Mouse (Mus musculus): ENCODE measurements at regions not wholly inside any gene's neighbourhood (a gene's known extent, or its start where the extent isn't known, plus 50 kb on each side); places are given as distances from the start of the nearest gene placed in this dataset.
"Not testable (repeated sequence)": the region's sequence is repeated elsewhere in the genome, so short reads cannot be mapped to it uniquely, and the experiment has no call there.

- not testable (repeated sequence) for H3K27me3 ChIP-seq (ENCODE audit: low read depth, poor library complexity, severe bottlenecking); H3K9me3 ChIP-seq (replicated peaks); H3K36me3 ChIP-seq; H3K27ac ChIP-seq; DNase-seq (ENCODE audit: low spot score); H3K4me3 ChIP-seq
- WGBS = 86% methylated on average over 1 of the region's 1 CpGs
- H3K4me1 ChIP-seq = peaks cover 11% of the 10 kb centered on the region
Measured at GRCm38 (mm10) chr9:72192953-72193337, 81.3 kb upstream of the Tcf12 start.

GRCm38 (mm10) chr9:72195348-72195747, 79.3 kb upstream of the Zfp280d start:
- Histone ChIP-seq H3K27me3 (ENCODE audit: low read depth, poor library complexity, severe bottlenecking) (no peaks in the 10 kb centered on the region), H3K36me3 (no peaks in the 10 kb centered on the region), H3K27ac (no peak overlapping the region), H3K9me3 (replicated peaks) (no peaks in the 10 kb centered on the region), H3K4me1 (peaks cover 11% of the 10 kb centered on the region), H3K4me3 (no peak overlapping the region)
- no peak for DNase-seq (ENCODE audit: low spot score)
- WGBS = 84% methylated on average over 3 of the region's 3 CpGs

- H3K4me1 ChIP-seq = peaks cover 11% of the 10 kb centered on the region
- H3K27me3 ChIP-seq (ENCODE audit: low read depth, poor library complexity, severe bottlenecking) = no peaks in the 10 kb centered on the region
- no peak overlapping the region for H3K27ac ChIP-seq
- H3K9me3 ChIP-seq (replicated peaks) = no peaks in the 10 kb centered on the region
- 84% methylated on average over 10 of the region's 10 CpGs for WGBS
- no peaks in the 10 kb centered on the region for H3K36me3 ChIP-seq
- H3K4me3 ChIP-seq = no peak overlapping the region
- DNase-seq (ENCODE audit: low spot score) = no peak
Measured at GRCm38 (mm10) chr9:72196626-72197330, 77.9 kb upstream of the Zfp280d start.

GRCm38 (mm10) chr9:72197331-72197732, 77.3 kb upstream of the Zfp280d start:
- Histone ChIP-seq H3K9me3 (replicated peaks) (no peaks in the 10 kb centered on the region), H3K27me3 (ENCODE audit: low read depth, poor library complexity, severe bottlenecking) (no peaks in the 10 kb centered on the region), H3K27ac (no peak overlapping the region), H3K36me3 (no peaks in the 10 kb centered on the region), H3K4me3 (no peak overlapping the region), H3K4me1 (peaks cover 9% of the 10 kb centered on the region)
- 89% methylated on average over 11 of the region's 11 CpGs for WGBS
- DNase-seq (ENCODE audit: low spot score) = no peak

- Histone ChIP-seq H3K9me3 (replicated peaks) (no peaks in the 10 kb centered on the region), H3K36me3 (no peaks in the 10 kb centered on the region), H3K4me1 (peaks cover 6% of the 10 kb centered on the region), H3K27me3 (ENCODE audit: low read depth, poor library complexity, severe bottlenecking) (no peaks in the 10 kb centered on the region), H3K27ac (no peak overlapping the region), H3K4me3 (no peak overlapping the region)
- DNase-seq (ENCODE audit: low spot score) = no peak
- WGBS = 93% methylated on average over 5 of the region's 5 CpGs
Measured at GRCm38 (mm10) chr9:72198976-72199375, 75.7 kb upstream of the Zfp280d start.

- H3K9me3 ChIP-seq (replicated peaks) = no peaks in the 10 kb centered on the region
- no peaks in the 10 kb centered on the region for H3K36me3 ChIP-seq
- H3K4me1 ChIP-seq = no peaks in the 10 kb centered on the region
- no peak for DNase-seq (ENCODE audit: low spot score)
- H3K27me3 ChIP-seq (ENCODE audit: low read depth, poor library complexity, severe bottlenecking) = no peaks in the 10 kb centered on the region
- H3K27ac ChIP-seq = no peak overlapping the region
- H3K4me3 ChIP-seq = no peak overlapping the region
- 88% methylated on average over 2 of the region's 2 CpGs for WGBS
Measured at GRCm38 (mm10) chr9:72204357-72204905, 70.2 kb upstream of the Zfp280d start.

GRCm38 (mm10) chr9:72205815-72206214, 68.8 kb upstream of the Zfp280d start:
- WGBS = 88% methylated on average over 7 of the region's 7 CpGs
- DNase-seq (ENCODE audit: low spot score) = no peak
- no peaks in the 10 kb centered on the region for H3K27me3 ChIP-seq (ENCODE audit: low read depth, poor library complexity, severe bottlenecking)

GRCm38 (mm10) chr9:72206911-72207310, 67.7 kb upstream of the Zfp280d start:
- 88% methylated on average over 2 of the region's 2 CpGs for WGBS

More at GRCm38 (mm10) chr9:72205815-72206214, 68.8 kb upstream of the Zfp280d start:
- Histone ChIP-seq H3K4me1 (no peaks in the 10 kb centered on the region), H3K27ac (no peak overlapping the region), H3K4me3 (no peak overlapping the region), H3K9me3 (replicated peaks) (no peaks in the 10 kb centered on the region), H3K36me3 (no peaks in the 10 kb centered on the region)

GRCm38 (mm10) chr9:72208296-72208695, 66.4 kb upstream of the Zfp280d start:
- Histone ChIP-seq H3K27me3 (ENCODE audit: low read depth, poor library complexity, severe bottlenecking) (no peaks in the 10 kb centered on the region), H3K27ac (no peak overlapping the region), H3K36me3 (no peaks in the 10 kb centered on the region), H3K4me1 (no peaks in the 10 kb centered on the region), H3K9me3 (replicated peaks) (no peaks in the 10 kb centered on the region), H3K4me3 (no peak overlapping the region)
- no peak for DNase-seq (ENCODE audit: low spot score)
- 50% methylated on average over 7 of the region's 7 CpGs for WGBS

More at GRCm38 (mm10) chr9:72206911-72207310, 67.7 kb upstream of the Zfp280d start:
- H3K27me3 ChIP-seq (ENCODE audit: low read depth, poor library complexity, severe bottlenecking) = no peaks in the 10 kb centered on the region
- H3K36me3 ChIP-seq = no peaks in the 10 kb centered on the region
- no peak overlapping the region for H3K4me3 ChIP-seq
- H3K9me3 ChIP-seq (replicated peaks) = no peaks in the 10 kb centered on the region
- H3K27ac ChIP-seq = no peak overlapping the region
- H3K4me1 ChIP-seq = no peaks in the 10 kb centered on the region
- no peak for DNase-seq (ENCODE audit: low spot score)

- no peaks in the 10 kb centered on the region for H3K27me3 ChIP-seq (ENCODE audit: low read depth, poor library complexity, severe bottlenecking)
- no peaks in the 10 kb centered on the region for H3K4me1 ChIP-seq
- no peak overlapping the region for H3K4me3 ChIP-seq
- no peak for DNase-seq (ENCODE audit: low spot score)
- H3K9me3 ChIP-seq (replicated peaks) = no peaks in the 10 kb centered on the region
- no peak overlapping the region for H3K27ac ChIP-seq
- WGBS = 68% methylated on average over 11 of the region's 11 CpGs
- H3K36me3 ChIP-seq = no peaks in the 10 kb centered on the region
Measured at GRCm38 (mm10) chr9:72217296-72218028, 57.2 kb upstream of the Zfp280d start.

- Histone ChIP-seq H3K27ac (no peak overlapping the region), H3K4me1 (no peaks in the 10 kb centered on the region), H3K4me3 (no peak overlapping the region), H3K36me3 (no peaks in the 10 kb centered on the region), H3K9me3 (replicated peaks) (no peaks in the 10 kb centered on the region), H3K27me3 (ENCODE audit: low read depth, poor library complexity, severe bottlenecking) (no peaks in the 10 kb centered on the region)
- WGBS = 80% methylated on average over 7 of the region's 7 CpGs
- no peak for DNase-seq (ENCODE audit: low spot score)
Measured at GRCm38 (mm10) chr9:72218736-72219135, 55.9 kb upstream of the Zfp280d start.

- Histone ChIP-seq H3K4me1 (no peaks in the 10 kb centered on the region), H3K9me3 (replicated peaks) (no peaks in the 10 kb centered on the region), H3K27me3 (ENCODE audit: low read depth, poor library complexity, severe bottlenecking) (no peaks in the 10 kb centered on the region), H3K4me3 (no peak overlapping the region), H3K27ac (no peak overlapping the region), H3K36me3 (no peaks in the 10 kb centered on the region)
- 91% methylated on average over 12 of the region's 12 CpGs for WGBS
- no peak for DNase-seq (ENCODE audit: low spot score)
Measured at GRCm38 (mm10) chr9:72219892-72220291, 54.8 kb upstream of the Zfp280d start.

GRCm38 (mm10) chr9:72221333-72221732, 53.3 kb upstream of the Zfp280d start:
- 87% methylated on average over 5 of the region's 5 CpGs for WGBS
- Histone ChIP-seq H3K27me3 (ENCODE audit: low read depth, poor library complexity, severe bottlenecking) (no peaks in the 10 kb centered on the region), H3K9me3 (replicated peaks) (no peaks in the 10 kb centered on the region), H3K36me3 (no peaks in the 10 kb centered on the region), H3K4me3 (no peak overlapping the region), H3K27ac (no peak overlapping the region), H3K4me1 (no peaks in the 10 kb centered on the region)
- no peak for DNase-seq (ENCODE audit: low spot score)
